Mouse (Mus musculus) liver, embryonic 12.5 days (tissue): Measurements from ENCODE around the gene Trim69. TPM values are rescaled to one million over a fixed set of nuclear protein-coding genes. Genes with fewer than 3 reads are reported as not detected.

Source experiments
- ATAC-seq: fragments of 200-750 bp; cut with Nextera tagmentation; 2 replicates; pipeline ENCODE4 v1.8.0; 2017; ENCODE audit warnings: moderate number of reproducible peaks, mild to moderate bottlenecking, moderate library complexity
- H3K27ac ChIP-seq: fragments of 300-500 bp; sonication (generic); 2 replicates; pipeline ENCODE4 v1.5.1; 2016; ENCODE audit warnings: mild to moderate bottlenecking
- H3K27me3 ChIP-seq: fragments of 300-500 bp; sonication (generic); replicated peaks from 2 replicates; pipeline ENCODE4 v1.6.1; 2016; ENCODE audit warnings: mild to moderate bottlenecking, moderate library complexity
- H3K36me3 ChIP-seq: fragments of 300-500 bp; sonication (generic); 2 replicates; pipeline ENCODE4 v1.6.1; 2016; ENCODE audit warnings: mild to moderate bottlenecking, moderate library complexity
- H3K4me1 ChIP-seq: fragments of 300-500 bp; sonication (generic); 2 replicates; pipeline ENCODE4 v1.6.1; 2016
- H3K4me2 ChIP-seq: fragments of 300-500 bp; sonication (generic); 2 replicates; pipeline ENCODE4 v1.6.1; 2016; ENCODE audit warnings: mild to moderate bottlenecking, moderate library complexity
- H3K4me3 ChIP-seq: fragments of 300-500 bp; sonication (generic); 2 replicates; pipeline ENCODE4 v1.5.1; 2016; ENCODE audit warnings: mild to moderate bottlenecking, moderate library complexity
- H3K9ac ChIP-seq: fragments of 300-500 bp; sonication (generic); 2 replicates; pipeline ENCODE4 v1.6.1; 2016; ENCODE audit warnings: mild to moderate bottlenecking, moderate library complexity
- H3K9me3 ChIP-seq: fragments of 300-500 bp; sonication (generic); replicated peaks from 2 replicates; pipeline ENCODE4 v1.6.1; 2016; ENCODE audit warnings: mild to moderate bottlenecking, moderate library complexity
- WGBS: fragments of 180-500 bp; shearing (Covaris S2); methylation state at CpG from one replicate; pipeline ENCODE4 v1.1.7; 2016; ENCODE audit not compliant: insufficient replicate concordance; 5-methylcytosine and 5-hydroxymethylcytosine counted together
- polyA plus RNA-seq: library from polyadenylated mRNA; unstranded; fragments of >200 nt; fragmentation: Nextera tagmentation; extraction: Ambion mirVana; gene quantifications from 2 replicates; pipeline ENCODE4 v1.2.1, GENCODE M21; 2016

The Trim69 gene
- polyA plus RNA-seq, 1 experiment from 2014 or later, result not detected

DNA sequence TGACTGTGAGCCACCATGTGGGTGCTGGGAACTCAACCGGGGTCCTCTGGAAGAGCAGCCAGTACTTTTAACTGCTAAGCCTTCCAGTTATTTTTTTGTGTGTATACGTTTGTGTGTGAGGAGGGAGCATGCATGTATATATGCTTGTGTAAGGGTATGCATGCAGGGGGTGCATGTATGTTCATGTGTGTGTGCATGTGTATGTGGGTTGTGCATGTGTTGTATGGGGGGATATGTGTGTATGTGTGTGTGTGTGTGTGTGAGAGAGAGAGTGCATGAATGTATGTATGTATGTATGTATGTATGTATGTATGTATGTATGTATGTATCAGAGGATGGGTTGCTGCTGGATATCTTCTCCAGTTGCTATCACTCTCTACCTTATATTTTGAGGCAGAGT is 6.0 kb upstream of the Trim69 start:
- Histone ChIP-seq H3K27ac (no peak overlapping the region), H3K9ac (no peak overlapping the region), H3K27me3 (no peaks in the 10 kb centered on the region), H3K4me1 (peaks cover 29% of the 10 kb centered on the region), H3K36me3 (peaks cover 39% of the 10 kb centered on the region), H3K9me3 (no peaks in the 10 kb centered on the region), H3K4me3 (no peak overlapping the region), H3K4me2 (no peak overlapping the region)
- WGBS, result 73% methylated on average over 2 of the region's 2 CpGs
- no peak for ATAC-seq

DNA sequence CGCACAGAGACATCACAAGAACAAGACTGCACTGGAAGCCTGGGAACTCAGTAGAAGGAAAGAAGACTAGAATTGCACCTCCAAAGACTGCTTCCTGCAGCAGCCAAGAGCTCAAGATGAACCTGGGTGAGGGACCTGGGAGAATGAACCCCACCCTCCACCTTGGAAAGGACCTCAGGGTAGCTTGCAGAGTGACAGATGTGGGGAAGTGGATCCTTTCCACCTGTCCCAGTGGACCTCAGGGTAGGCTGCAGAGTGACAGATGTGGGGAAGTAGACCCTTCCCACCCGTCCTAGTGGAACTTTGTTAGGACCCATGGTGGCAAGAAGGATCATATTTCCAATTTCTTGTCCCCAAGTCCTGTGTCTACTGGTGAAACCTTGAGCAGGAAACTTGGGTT is 5.2 kb upstream of the Trim69 start:
- ATAC-seq, result no peak
- H3K36me3 ChIP-seq, result peaks cover 39% of the 10 kb centered on the region
- no peak overlapping the region for H3K4me2 ChIP-seq
- no peaks in the 10 kb centered on the region for H3K9me3 ChIP-seq
- peaks cover 20% of the 10 kb centered on the region for H3K4me1 ChIP-seq
- no peak overlapping the region for H3K4me3 ChIP-seq
- H3K27ac ChIP-seq, result no peak overlapping the region
- no peaks in the 10 kb centered on the region for H3K27me3 ChIP-seq
- H3K9ac ChIP-seq, result no peak overlapping the region
- WGBS, result 52% methylated on average over 2 of the region's 2 CpGs

DNA sequence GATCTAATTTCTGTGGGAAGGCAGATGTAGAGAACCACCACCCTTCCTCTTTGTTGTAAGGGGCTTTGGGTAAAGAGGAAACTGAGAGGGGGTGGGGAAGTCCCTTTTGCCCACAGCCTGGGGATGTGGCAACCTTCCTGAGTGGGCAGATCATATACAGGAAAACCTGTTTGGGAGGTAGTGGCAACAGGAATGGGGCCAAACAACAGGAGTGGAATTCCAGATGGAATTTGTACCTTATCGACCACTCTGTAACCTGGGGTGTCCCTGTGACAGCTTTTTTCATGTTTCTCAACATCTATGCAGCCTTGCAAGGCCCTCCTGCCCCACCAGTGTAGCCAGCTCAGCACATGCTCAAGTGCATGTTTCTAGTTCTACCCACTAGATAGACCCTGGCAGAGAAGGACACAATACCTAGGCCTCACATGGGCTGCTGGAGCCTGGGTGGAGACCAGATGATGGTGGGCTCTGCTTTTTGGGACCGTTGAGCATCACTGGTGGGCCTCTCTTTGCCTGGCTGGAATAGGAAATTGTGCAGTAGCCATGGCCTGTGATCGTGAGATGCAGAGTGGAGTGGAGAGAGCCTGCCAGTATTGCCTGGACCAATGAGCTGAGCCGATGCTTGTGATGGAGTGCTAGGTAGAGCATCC is 4.3 kb upstream of the Trim69 start:
- Histone ChIP-seq H3K27me3 (no peaks in the 10 kb centered on the region), H3K9me3 (no peaks in the 10 kb centered on the region), H3K36me3 (peaks cover 32% of the 10 kb centered on the region), H3K4me2 (no peak overlapping the region), H3K27ac (no peak overlapping the region; the same call in 1 of the 2 replicates), H3K9ac (no peak overlapping the region), H3K4me1 (0 out of 2 replicates have a peak, but pooled peaks cover 12% of the 10 kb centered on the region), H3K4me3 (no peak overlapping the region)
- WGBS, result 65% methylated on average over 4 of the region's 4 CpGs
- peak; percentile 53 for ATAC-seq

DNA sequence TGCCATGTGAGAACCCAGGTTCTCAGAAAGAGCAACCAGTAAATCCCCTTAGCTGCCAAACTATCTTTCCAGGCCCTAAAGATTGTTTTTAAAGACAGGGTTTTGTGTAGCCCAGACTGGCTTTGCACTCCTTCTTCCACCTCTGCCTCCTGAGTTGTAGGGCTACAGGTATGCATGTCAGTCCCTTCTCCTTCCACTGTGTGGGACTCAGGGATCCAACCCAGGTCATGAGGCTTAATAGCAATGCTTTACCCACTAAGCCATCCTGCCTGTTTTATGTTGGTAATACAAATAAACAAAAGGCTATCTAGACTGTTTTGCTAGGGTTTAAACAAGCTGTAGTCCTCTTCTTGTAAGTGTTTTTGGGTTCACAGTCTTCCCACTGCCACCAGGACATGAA is 2.9 kb upstream of the Trim69 start:
- Histone ChIP-seq H3K9me3 (no peaks in the 10 kb centered on the region), H3K36me3 (peaks cover 19% of the 10 kb centered on the region), H3K4me1 (0 out of 2 replicates have a peak, but pooled peaks cover 11% of the 10 kb centered on the region), H3K9ac (no peak overlapping the region), H3K27ac (no peak overlapping the region), H3K27me3 (no peaks in the 10 kb centered on the region), H3K4me3 (no peak overlapping the region), H3K4me2 (no peak overlapping the region)
- ATAC-seq, result no peak

DNA sequence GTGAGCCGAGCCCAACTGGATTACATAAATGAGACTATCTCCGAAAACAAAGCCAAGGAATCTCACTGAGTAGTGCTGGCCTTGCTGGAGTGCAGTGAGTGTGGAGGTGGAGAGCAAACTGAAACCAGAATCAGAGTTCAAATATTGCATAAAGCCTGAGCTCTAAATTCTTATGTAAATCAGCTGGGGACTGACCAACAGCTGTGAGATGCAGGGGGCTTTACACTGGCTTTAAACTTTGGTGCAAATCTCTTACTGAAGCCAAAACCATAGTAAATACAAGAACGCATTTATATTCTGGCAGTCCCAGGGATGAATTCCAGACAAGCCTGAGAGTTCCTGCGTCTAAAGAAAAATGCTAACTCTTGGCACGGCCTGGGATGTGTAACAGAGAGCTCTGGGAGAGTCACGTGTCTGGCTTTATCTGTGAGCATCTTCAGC is 2.1 kb upstream of the Trim69 start:
- ATAC-seq, result no peak
- 59% methylated on average over 6 of the region's 6 CpGs for WGBS

DNA sequence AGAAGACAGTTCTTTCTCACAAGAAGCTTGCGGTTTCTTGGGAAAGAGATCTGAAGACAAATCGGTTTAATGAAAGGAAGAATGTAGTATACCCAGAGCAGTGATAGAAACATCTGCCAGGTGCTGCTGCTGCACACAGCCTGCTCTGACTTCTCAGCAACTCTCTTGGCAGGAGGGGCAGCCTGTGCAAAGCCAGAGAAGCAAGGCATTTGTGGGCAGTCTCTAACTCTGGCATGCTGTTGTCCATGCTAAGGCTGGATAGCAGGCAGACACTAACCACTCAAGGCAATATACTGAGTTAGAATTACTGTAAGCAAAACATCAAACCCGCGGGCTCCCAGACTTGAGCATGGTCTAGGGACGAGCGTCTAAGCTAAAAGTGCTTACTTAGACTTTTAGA is 833 bp upstream of the Trim69 start:
- 77% methylated on average over 6 of the region's 6 CpGs for WGBS
- Histone ChIP-seq H3K4me3 (no peak overlapping the region), H3K27me3 (no peaks in the 10 kb centered on the region), H3K4me2 (no peak overlapping the region), H3K9ac (no peak overlapping the region), H3K9me3 (no peaks in the 10 kb centered on the region), H3K36me3 (peaks cover 4% of the 10 kb centered on the region), H3K27ac (no peak overlapping the region), H3K4me1 (0 out of 2 replicates have a peak, but pooled peaks cover 11% of the 10 kb centered on the region)
- ATAC-seq, result no peak

More for the DNA sequence above, 2.1 kb upstream of the Trim69 start:
- peaks cover 12% of the 10 kb centered on the region for H3K36me3 ChIP-seq
- no peaks in the 10 kb centered on the region for H3K27me3 ChIP-seq
- H3K4me3 ChIP-seq, result no peak overlapping the region
- H3K9ac ChIP-seq, result no peak overlapping the region
- no peaks in the 10 kb centered on the region for H3K9me3 ChIP-seq
- 0 out of 2 replicates have a peak, but pooled peaks cover 11% of the 10 kb centered on the region for H3K4me1 ChIP-seq
- no peak overlapping the region for H3K4me2 ChIP-seq
- H3K27ac ChIP-seq, result no peak overlapping the region

DNA sequence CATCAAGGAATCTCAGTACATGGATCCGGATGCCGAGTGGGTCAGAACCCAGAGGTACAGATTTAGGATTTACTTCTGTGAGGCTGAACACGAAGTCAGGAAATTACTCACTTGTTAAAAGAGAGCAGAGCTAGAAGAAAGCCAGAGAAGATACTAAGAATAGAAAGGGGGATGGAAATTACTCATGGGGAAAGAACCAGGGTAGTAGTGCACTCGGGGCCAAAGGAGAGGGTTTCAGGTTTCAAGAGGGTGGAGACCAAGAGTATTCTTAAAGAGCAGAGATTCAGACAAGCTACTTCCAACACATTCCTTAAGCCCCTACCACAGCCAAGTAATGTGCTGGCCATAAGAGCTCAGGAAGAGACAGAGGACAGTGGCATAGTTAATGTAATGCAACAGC is 1.0 kb downstream of the Trim69 start:
- H3K9ac ChIP-seq, result no peak overlapping the region
- no peaks in the 10 kb centered on the region for H3K27me3 ChIP-seq
- no peaks in the 10 kb centered on the region for H3K9me3 ChIP-seq
- no peaks in the 10 kb centered on the region for H3K36me3 ChIP-seq
- H3K27ac ChIP-seq, result no peak overlapping the region
- no peak overlapping the region for H3K4me3 ChIP-seq
- ATAC-seq, result no peak
- WGBS, result 38% methylated on average over 4 of the region's 4 CpGs
- no peak overlapping the region for H3K4me2 ChIP-seq
- 0 out of 2 replicates have a peak, but pooled peaks cover 5% of the 10 kb centered on the region for H3K4me1 ChIP-seq

DNA sequence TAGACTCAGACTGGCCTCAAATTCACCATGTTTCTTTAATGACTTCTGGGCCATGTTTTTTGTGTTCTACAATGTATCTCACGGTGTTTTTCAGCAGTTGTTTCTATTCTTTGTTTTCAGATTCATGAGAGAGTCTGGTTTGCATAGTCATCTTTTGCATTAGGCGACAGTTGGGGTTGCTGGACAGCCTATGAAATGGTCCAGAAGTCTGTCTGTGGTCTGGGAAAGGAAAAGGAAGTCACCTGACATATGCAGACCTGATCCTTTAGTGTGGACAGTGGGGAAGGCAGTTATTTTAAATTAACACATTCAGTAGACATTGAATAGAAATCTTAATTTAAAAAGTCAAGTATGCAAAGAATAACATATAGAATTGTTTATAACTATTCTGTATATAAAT is 2.0 kb downstream of the Trim69 start:
- Histone ChIP-seq H3K4me2 (no peak overlapping the region), H3K4me1 (0 out of 2 replicates have a peak, but pooled peaks cover 5% of the 10 kb centered on the region), H3K36me3 (no peaks in the 10 kb centered on the region), H3K4me3 (no peak overlapping the region), H3K9me3 (no peaks in the 10 kb centered on the region), H3K9ac (no peak overlapping the region), H3K27ac (no peak overlapping the region), H3K27me3 (no peaks in the 10 kb centered on the region)
- no peak for ATAC-seq
- WGBS, result 40% methylated on average over 2 of the region's 2 CpGs

DNA sequence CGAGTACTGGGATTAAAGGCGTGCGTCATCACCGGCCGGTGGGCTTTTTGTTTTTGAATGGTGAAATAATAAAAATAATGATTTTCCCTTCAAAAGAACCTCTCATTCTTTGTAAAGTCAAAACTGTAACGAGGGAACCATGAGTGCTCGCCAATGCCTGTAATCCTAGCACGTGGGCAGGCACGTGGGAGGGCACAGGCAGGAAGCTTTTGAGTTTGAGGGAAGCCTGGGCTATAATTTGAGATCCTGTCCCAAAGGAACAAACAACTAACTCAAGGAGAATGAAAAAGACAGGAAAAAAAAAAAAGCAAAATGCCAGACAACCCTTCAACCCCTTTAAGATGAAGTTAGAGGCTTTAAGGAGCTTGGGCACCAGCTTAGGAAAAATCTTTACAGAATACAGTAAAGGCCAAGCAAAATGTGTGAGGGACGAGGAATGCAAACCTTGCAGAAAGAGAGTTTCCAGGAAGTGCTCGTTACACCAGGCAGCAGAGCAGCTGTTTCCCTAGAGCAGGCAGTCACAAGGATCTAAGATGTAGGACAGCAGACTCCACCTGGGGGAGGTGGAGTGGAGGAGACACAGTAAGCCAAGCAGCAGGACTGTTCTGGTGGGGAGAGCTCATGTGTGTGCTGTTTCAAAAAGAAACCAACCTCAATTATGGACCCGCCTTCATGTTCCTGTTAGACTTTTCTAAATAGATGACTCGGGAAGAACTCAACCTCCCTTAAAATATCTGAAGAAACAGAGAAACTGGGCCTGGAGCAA is 3.1 kb downstream of the Trim69 start:
- WGBS, result 61% methylated on average over 13 of the region's 13 CpGs

DNA sequence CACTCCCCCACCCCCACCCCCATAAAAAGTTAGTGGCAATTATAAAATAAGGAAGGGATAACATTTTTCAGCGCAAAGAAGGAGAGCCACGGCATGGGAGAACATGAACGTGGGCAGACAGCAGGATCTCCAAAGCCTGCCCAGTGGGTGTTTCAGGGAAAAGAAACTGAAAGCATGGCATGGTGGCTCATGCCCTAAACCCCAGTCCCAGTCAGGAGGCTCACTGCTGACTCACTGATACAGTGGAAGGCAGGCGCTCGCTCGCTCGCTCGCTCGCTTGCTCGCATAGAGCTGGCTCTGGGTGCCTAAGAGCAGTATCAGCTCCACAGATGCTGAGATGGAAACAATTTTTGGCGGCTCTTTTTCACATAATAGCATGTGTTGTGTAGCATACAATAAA is 3.8 kb downstream of the Trim69 start:
- H3K4me2 ChIP-seq, result no peak overlapping the region
- ATAC-seq, result no peak
- no peaks in the 10 kb centered on the region for H3K9me3 ChIP-seq
- no peak overlapping the region for H3K9ac ChIP-seq
- H3K27me3 ChIP-seq, result no peaks in the 10 kb centered on the region
- no peak overlapping the region for H3K4me3 ChIP-seq
- H3K36me3 ChIP-seq, result no peaks in the 10 kb centered on the region
- H3K4me1 ChIP-seq, result no peaks in the 10 kb centered on the region
- WGBS, result 71% methylated on average over 11 of the region's 11 CpGs
- no peak overlapping the region for H3K27ac ChIP-seq

More for the DNA sequence above, 3.1 kb downstream of the Trim69 start:
- H3K9ac ChIP-seq, result no peak overlapping the region
- H3K27me3 ChIP-seq, result no peaks in the 10 kb centered on the region
- no peaks in the 10 kb centered on the region for H3K9me3 ChIP-seq
- no peak overlapping the region for H3K27ac ChIP-seq
- no peak for ATAC-seq
- H3K4me1 ChIP-seq, result no peaks in the 10 kb centered on the region
- no peak overlapping the region for H3K4me3 ChIP-seq
- no peaks in the 10 kb centered on the region for H3K36me3 ChIP-seq
- no peak overlapping the region for H3K4me2 ChIP-seq

DNA sequence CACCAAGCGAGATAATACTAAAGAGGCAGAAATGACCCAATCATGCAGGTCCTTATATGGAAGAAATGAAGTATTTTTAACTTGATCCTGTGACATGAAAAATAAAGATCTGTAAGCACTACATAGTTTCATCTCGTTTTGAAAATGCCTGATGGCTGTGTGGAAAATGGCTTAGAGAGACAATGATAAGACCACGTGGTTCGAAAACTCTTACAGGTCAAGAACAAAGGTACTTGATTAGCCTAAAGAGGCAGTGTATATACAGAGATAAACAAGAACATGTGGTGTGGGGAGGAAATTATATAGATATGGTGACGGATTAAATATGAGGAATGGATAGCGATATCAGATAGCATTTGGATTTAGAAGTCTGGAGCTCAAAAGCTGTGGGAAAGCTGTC is 10.8 kb downstream of the Trim69 start:
- no peak overlapping the region for H3K9ac ChIP-seq
- no peak for ATAC-seq
- no peaks in the 10 kb centered on the region for H3K4me1 ChIP-seq
- WGBS, result 57% methylated on average over 6 of the region's 6 CpGs
- no peaks in the 10 kb centered on the region for H3K36me3 ChIP-seq
- no peaks in the 10 kb centered on the region for H3K9me3 ChIP-seq
- H3K4me2 ChIP-seq, result no peak overlapping the region
- no peak overlapping the region for H3K27ac ChIP-seq
- no peak overlapping the region for H3K4me3 ChIP-seq
- H3K27me3 ChIP-seq, result no peaks in the 10 kb centered on the region

DNA sequence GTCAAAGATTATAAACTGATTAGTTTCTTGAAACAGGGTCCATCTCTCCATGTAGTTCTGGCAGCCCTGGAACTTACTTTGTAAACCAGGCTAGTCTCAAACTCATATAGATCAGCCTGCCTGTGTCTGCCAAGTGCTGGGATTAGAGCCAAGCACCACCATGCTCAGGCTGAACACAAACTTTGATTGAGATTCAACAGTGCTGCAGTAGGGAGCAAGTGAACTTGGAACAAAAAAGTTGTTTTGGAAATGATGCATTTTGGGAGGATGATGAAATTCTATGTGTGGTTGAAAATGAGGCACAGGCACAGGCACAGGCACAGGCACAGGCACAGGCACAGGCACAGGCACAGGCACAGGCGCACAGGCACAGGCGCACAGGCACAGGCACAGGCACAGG is 11.7 kb downstream of the Trim69 start:
- Histone ChIP-seq H3K4me2 (no peak overlapping the region), H3K4me1 (no peaks in the 10 kb centered on the region), H3K9ac (no peak overlapping the region), H3K4me3 (no peak overlapping the region), H3K9me3 (no peaks in the 10 kb centered on the region), H3K27ac (no peak overlapping the region), H3K27me3 (no peaks in the 10 kb centered on the region), H3K36me3 (no peaks in the 10 kb centered on the region)
- 72% methylated on average over 2 of the region's 2 CpGs for WGBS
- ATAC-seq, result no peak
